Mouse (Mus musculus) E14TG2a.4 (cell line): Measurements from ENCODE around the gene Pitpnm3.

Experiments
- CTCF ChIP-seq: conservative IDR thresholded peaks from 2 replicates; pipeline ENCODE4 v1.5.1; 2014; ENCODE audit warnings: low read length
- NANOG ChIP-seq: IDR thresholded peaks from 2 replicates; pipeline ENCODE4 v1.6.1; 2014; ENCODE audit warnings: borderline replicate concordance, low read length, mixed read lengths

- TF ChIP-seq CTCF (no peak), NANOG (no peak)
Observed at GRCm38 (mm10) chr11:72026516-72026915, 109.1 kb downstream of the Pitpnm3 start.
